Mouse (Mus musculus) CH12.LX (cell line): ENCODE results near the gene Mogat1.

ENCODE experiments used
- CTCF ChIP-seq, 2 experiments: IDR thresholded peaks in 1 of 2; conservative IDR thresholded peaks in 1 of 2; 2 replicates each; pipeline ENCODE4 v1.5.1; 2011 to 2012; ENCODE audit warnings: low read depth in 2 of 2, low read length in 2 of 2, improper control_type of control experiment in 1 of 2, inconsistent platforms in 1 of 2, mild to moderate bottlenecking in 1 of 2, moderate library complexity in 1 of 2
- EP300 ChIP-seq: IDR thresholded peaks from 2 replicates; pipeline ENCODE4 v1.6.1; 2011; ENCODE audit warnings: low read length, improper control_type of control experiment
- MAFK ChIP-seq: IDR thresholded peaks from 2 replicates; pipeline ENCODE4 v1.6.1; 2011; ENCODE audit warnings: low read length, improper control_type of control experiment; ENCODE audit not compliant: insufficient replicate concordance
- NELFE ChIP-seq: IDR thresholded peaks from 2 replicates; pipeline ENCODE4 v1.6.1; 2011; ENCODE audit warnings: low read depth, low read length, improper control_type of control experiment
- ZKSCAN1 ChIP-seq: IDR thresholded peaks from 2 replicates; pipeline ENCODE4 v1.6.1; 2012; ENCODE audit warnings: low read depth, inconsistent platforms, low read length, improper control_type of control experiment, borderline replicate concordance

DNA sequence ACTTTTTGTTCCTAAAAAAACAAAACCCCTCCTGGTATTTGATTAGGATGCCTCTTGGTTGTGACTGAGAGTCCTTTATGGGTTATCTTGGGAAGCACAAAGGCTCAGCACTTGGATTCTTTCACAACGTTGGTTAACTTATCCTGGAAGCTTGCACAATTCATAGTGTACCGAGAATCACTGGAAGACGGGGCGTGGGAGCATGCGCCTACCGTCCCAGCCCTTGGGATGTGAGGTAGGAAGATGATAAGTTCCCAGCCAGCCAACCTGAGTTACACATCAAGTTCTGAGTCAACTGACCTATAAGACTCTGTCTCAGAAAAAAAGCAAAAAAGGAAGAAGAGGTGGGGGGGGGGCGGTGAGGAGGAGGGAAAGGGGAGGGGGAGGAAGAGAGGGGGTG is 8.1 kb downstream of the Mogat1 start:
- TF ChIP-seq CTCF (conservative IDR thresholded peaks at IDR 0.05 in 1 of 2, IDR thresholded peaks at IDR 0.05 in 1 of 2; ENCODE audit: low read depth in 2 of 2, low read length in 2 of 2) = no peak
- TF ChIP-seq NELFE = no peak
- TF ChIP-seq ZKSCAN1 = no peak
- no peak for TF ChIP-seq MAFK
- no peak for TF ChIP-seq EP300
